Mouse (Mus musculus) granulocyte monocyte progenitor cell, adult 5-6 weeks (primary cell): ENCODE measurements around the gene Slc25a42. TPM values are rescaled to one million over a fixed set of nuclear protein-coding genes. Genes with fewer than 3 reads are reported as not detected.

Experiments
- ATAC-seq: replicated peaks from 2 replicates; pipeline ENCODE4 v1.8.0; 2016; ENCODE audit warnings: mild to moderate bottlenecking, moderate TSS enrichment, inconsistent platforms; ENCODE audit not compliant: poor library complexity, severe bottlenecking
- total RNA-seq, 2 experiments: library from RNA; stranded (forward) in 1 of 2; stranded (reverse) in 1 of 2; fragments of 200-712, 200-1000 nt in 1 of 2; fragments of >200 nt in 1 of 2; fragmentation: Nextera tagmentation in 1 of 2; gene quantifications; 2 replicates each; pipeline ENCODE4 v1.2.3; 2014 to 2017

The Slc25a42 gene
- total RNA-seq, 2 experiments from 2014 or later = 0.62 to 3.2 TPM

DNA sequence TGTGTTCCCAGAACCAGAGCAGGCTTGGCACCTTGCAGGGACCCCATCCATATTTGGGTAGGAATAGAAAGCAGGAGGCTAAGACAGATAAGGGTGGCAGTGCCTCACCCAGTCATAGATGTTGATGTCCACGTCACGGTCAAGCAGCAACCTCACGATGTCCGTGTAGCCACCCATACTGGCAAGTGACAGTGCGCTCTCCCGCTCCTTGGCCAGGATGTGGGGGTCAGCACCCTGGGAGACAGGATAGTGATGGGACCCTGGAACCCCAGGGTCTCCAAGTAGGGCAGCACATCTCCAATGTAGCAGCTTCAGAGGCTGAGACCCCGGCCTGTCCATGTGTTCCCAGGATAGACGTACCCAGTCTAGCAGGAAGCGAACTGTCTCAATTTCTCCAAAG lies 77.2 kb downstream of the Slc25a42 start:
- no peak for ATAC-seq

Other genes starting within 250 kb of the Slc25a42 start
- 51.7 and 69.2 TPM in 2 replicates for gene Gatad2a, start 215.9 kb downstream of the Slc25a42 start, total RNA-seq (2014; fragmentation: Nextera tagmentation)
- 47.5 and 58.2 TPM in 2 replicates for gene Gatad2a, start 215.9 kb downstream of the Slc25a42 start, total RNA-seq (2017)
- gene Mau2, start 169.6 kb downstream of the Slc25a42 start, total RNA-seq (2014; fragmentation: Nextera tagmentation) = 29.9 and 34.9 TPM in 2 replicates
- 27.3 and 29.0 TPM in 2 replicates for gene Mau2, start 169.6 kb downstream of the Slc25a42 start, total RNA-seq (2017)
- gene Sugp1, start 169.5 kb downstream of the Slc25a42 start, total RNA-seq (2014; fragmentation: Nextera tagmentation) = 18.4 and 22.6 TPM in 2 replicates
- gene Sugp1, start 169.5 kb downstream of the Slc25a42 start, total RNA-seq (2017) = 24.3 and 26.0 TPM in 2 replicates
- 3.9 TPM in 1 of 2 replicates, not detected in the other for gene Tm6sf2, start 139.4 kb downstream of the Slc25a42 start, total RNA-seq (2014; fragmentation: Nextera tagmentation)
- not detected in 2 replicates for gene Tm6sf2, start 139.4 kb downstream of the Slc25a42 start, total RNA-seq (2017)
- not detected in 2 replicates for gene Hapln4, start 128.8 kb downstream of the Slc25a42 start, total RNA-seq (2014; fragmentation: Nextera tagmentation)
- gene Hapln4, start 128.8 kb downstream of the Slc25a42 start, total RNA-seq (2017) = not detected in 2 replicates
- not detected in 2 replicates for gene Ncan, start 91.4 kb downstream of the Slc25a42 start, total RNA-seq (2014; fragmentation: Nextera tagmentation)
- not detected in 2 replicates for gene Ncan, start 91.4 kb downstream of the Slc25a42 start, total RNA-seq (2017)
- gene Nr2c2ap, start 81.0 kb downstream of the Slc25a42 start, total RNA-seq (2014; fragmentation: Nextera tagmentation) = 37.0 and 64.5 TPM in 2 replicates
- gene Nr2c2ap, start 81.0 kb downstream of the Slc25a42 start, total RNA-seq (2017) = 8.7 and 9.4 TPM in 2 replicates
- 4.8 and 6.9 TPM in 2 replicates for gene Rfxank, start 73.2 kb downstream of the Slc25a42 start, total RNA-seq (2014; fragmentation: Nextera tagmentation)
- 5.9 and 11.6 TPM in 2 replicates for gene Rfxank, start 73.2 kb downstream of the Slc25a42 start, total RNA-seq (2017)
- gene Borcs8, start 72.8 kb downstream of the Slc25a42 start, total RNA-seq (2014; fragmentation: Nextera tagmentation) = 26.6 and 53.7 TPM in 2 replicates
- 34.3 and 40.0 TPM in 2 replicates for gene Borcs8, start 72.8 kb downstream of the Slc25a42 start, total RNA-seq (2017)
- gene Mef2b, start 72.6 kb downstream of the Slc25a42 start, total RNA-seq (2014; fragmentation: Nextera tagmentation) = not detected in 2 replicates
- not detected in 2 replicates for gene Mef2b, start 72.6 kb downstream of the Slc25a42 start, total RNA-seq (2017)
- gene Tmem161a, start 39.9 kb downstream of the Slc25a42 start, total RNA-seq (2014; fragmentation: Nextera tagmentation) = 15.6 and 29.6 TPM in 2 replicates
- gene Tmem161a, start 39.9 kb downstream of the Slc25a42 start, total RNA-seq (2017) = 9.4 and 21.4 TPM in 2 replicates
- 62.5 and 68.0 TPM in 2 replicates for gene Sugp2, start 21.9 kb upstream of the Slc25a42 start, total RNA-seq (2014; fragmentation: Nextera tagmentation)
- gene Sugp2, start 21.9 kb upstream of the Slc25a42 start, total RNA-seq (2017) = 26.0 and 56.4 TPM in 2 replicates
- 4.9 and 6.9 TPM in 2 replicates for gene Armc6, start 22.2 kb upstream of the Slc25a42 start, total RNA-seq (2014; fragmentation: Nextera tagmentation)
- gene Armc6, start 22.2 kb upstream of the Slc25a42 start, total RNA-seq (2017) = 8.0 and 9.4 TPM in 2 replicates
- gene Homer3, start 70.5 kb upstream of the Slc25a42 start, total RNA-seq (2014; fragmentation: Nextera tagmentation) = 5.4 and 12.3 TPM in 2 replicates
- 6.5 and 12.3 TPM in 2 replicates for gene Homer3, start 70.5 kb upstream of the Slc25a42 start, total RNA-seq (2017)
- gene Ddx49, start 90.2 kb upstream of the Slc25a42 start, total RNA-seq (2014; fragmentation: Nextera tagmentation) = 45.9 and 66.8 TPM in 2 replicates
- gene Ddx49, start 90.2 kb upstream of the Slc25a42 start, total RNA-seq (2017) = 139 and 177 TPM in 2 replicates
- 209 and 240 TPM in 2 replicates for gene Cope, start 90.2 kb upstream of the Slc25a42 start, total RNA-seq (2014; fragmentation: Nextera tagmentation)
- 132 and 155 TPM in 2 replicates for gene Cope, start 90.2 kb upstream of the Slc25a42 start, total RNA-seq (2017)
- not detected in 2 replicates for gene Cers1, start 103.5 kb upstream of the Slc25a42 start, total RNA-seq (2014; fragmentation: Nextera tagmentation)
- not detected in 2 replicates for gene Cers1, start 103.5 kb upstream of the Slc25a42 start, total RNA-seq (2017)
- not detected in 2 replicates for gene Gdf1, start 117.5 kb upstream of the Slc25a42 start, total RNA-seq (2014; fragmentation: Nextera tagmentation)
- not detected in 2 replicates for gene Gdf1, start 117.5 kb upstream of the Slc25a42 start, total RNA-seq (2017)
- gene Upf1, start 141.0 kb upstream of the Slc25a42 start, total RNA-seq (2014; fragmentation: Nextera tagmentation) = 30.6 and 33.7 TPM in 2 replicates
- gene Upf1, start 141.0 kb upstream of the Slc25a42 start, total RNA-seq (2017) = 24.2 and 30.8 TPM in 2 replicates
- gene Comp, start 161.3 kb upstream of the Slc25a42 start, total RNA-seq (2014; fragmentation: Nextera tagmentation) = 0.88 TPM in 1 of 2 replicates, not detected in the other
- gene Comp, start 161.3 kb upstream of the Slc25a42 start, total RNA-seq (2017) = not detected in 2 replicates
- gene Crtc1, start 227.3 kb upstream of the Slc25a42 start, total RNA-seq (2014; fragmentation: Nextera tagmentation) = 7.4 and 19.5 TPM in 2 replicates
- gene Crtc1, start 227.3 kb upstream of the Slc25a42 start, total RNA-seq (2017) = 2.3 and 4.8 TPM in 2 replicates